Mouse (Mus musculus): Measurements from ENCODE around the gene Sar1b.
"Not testable (repeated sequence)": the region's sequence is repeated elsewhere in the genome, so short reads cannot be mapped to it uniquely, and the experiment has no call there.

Gene Sar1b

DNA sequence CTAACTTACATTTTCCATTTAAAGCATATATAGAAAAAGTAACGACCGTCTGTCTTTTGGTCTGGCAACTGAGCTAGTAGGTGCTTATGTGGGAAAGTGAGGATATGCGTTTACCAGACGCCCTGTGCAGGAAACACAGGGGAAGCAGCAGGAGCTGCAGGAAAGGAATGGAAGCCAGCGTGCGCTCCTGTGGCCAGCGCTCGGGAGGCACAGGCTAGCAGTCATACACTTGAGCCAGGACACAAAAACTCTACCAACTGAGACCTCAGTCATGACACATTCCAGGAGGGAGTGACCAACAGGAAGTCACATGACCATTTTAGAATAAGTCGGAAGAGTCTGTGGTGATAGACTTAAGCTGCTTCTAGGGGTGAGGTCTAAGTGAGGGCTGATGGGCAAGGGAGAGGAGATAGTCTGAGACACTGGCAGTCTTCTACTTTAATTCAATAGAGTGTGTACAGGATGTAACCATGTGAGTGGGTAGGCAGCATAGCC lies 17.3 kb downstream of the Sar1b start:
- DNase-seq, result no peak

DNA sequence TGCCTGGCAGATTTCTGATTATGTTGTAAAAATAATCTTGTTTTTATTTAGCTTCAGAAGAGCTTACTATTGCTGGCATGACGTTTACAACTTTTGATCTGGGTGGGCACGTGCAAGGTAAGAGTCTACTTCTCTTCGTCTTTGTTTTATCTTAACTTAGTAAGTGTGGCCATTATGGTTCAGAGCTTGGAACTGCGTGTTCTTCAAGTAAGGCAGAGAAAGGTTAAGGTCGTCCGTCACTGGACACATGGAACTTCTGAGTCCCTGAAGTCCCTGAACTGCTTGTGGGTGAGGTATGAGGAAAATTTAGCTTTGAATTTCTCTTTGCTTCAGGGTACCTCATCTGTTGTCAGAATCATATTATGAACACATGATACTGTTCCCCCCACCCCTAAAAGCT lies 19.2 kb downstream of the Sar1b start:
- DNase-seq, result no peak

DNA sequence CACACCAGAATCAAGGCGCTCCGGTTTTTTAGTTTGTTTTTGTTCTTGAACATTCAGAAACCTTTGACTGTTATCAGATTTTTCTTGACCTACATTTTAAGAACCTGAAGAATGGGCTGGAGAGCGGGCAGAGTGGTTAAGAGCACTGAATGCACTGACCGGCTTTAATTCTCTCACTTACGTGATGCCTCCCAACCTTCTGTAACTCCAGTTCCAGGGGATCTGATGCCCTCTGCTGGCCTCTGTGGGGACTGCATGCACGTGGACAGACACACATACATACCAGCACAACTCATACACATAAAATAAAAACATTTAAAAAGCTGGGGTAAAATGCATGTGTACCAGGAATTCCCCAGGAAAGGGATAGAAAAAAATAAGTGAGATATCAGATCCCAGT lies 22.4 kb downstream of the Sar1b start:
- DNase-seq, result peak; percentile 90

DNA sequence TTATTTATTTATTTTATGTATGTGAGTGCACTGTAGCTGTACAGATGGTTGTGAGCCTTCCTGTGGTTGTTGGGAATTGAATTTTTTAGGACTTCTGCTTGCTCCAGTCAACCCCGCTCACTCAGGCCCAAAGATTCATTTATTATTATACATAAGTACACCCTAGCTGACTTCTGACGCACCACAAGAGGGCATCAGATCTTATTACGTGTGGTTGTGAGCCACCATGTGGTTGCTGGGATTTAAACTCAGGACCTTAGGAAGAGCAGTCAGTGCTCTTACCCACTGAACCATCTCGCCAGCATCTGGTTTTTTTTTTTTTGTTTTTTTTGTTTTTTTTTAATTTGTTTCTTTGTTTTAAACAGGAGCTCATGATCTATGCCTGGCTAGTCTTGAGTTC lies 26.2 kb downstream of the Sar1b start:
- DNase-seq, result not testable (repeated sequence)

DNA sequence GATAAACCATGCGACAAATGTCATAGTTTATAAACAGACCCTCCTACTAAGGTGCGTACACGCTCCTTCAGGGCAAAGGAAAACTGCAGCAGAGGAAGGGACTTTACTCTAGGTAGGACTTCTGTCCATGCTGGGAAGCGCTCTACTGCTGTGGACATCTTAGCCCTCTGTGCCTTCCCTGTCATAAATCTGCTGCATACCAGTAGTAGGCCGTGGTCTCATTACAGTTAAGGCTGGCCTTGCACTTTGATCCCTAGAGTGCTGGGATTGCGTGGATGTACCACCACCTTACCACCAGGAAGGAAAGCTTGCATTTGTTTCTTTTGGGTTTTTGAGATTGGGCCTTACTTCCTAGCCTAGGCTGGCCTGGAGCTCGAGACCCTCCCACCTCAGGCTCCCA lies 27.2 kb downstream of the Sar1b start:
- no peak for DNase-seq

DNA sequence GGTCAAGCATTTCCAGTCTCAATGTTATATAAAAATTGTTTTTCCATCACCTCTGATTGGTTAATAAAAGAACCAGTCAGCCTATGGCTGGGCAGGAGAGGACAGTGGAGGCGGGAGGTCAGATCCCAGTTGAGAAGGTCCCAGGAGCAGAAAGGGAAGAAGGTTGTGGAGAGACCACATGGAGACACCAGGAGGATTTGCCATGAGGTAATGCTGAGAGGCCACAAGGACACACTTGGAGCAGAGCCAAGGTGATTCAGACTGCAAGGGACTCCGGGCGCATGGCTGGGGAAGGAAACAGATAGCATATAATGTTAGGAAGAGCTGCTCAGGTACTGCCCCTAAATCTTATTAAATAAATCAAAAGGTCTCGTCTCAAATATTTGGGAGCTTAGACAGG lies 32.8 kb downstream of the Sar1b start:
- peak; percentile 46 for DNase-seq

DNA sequence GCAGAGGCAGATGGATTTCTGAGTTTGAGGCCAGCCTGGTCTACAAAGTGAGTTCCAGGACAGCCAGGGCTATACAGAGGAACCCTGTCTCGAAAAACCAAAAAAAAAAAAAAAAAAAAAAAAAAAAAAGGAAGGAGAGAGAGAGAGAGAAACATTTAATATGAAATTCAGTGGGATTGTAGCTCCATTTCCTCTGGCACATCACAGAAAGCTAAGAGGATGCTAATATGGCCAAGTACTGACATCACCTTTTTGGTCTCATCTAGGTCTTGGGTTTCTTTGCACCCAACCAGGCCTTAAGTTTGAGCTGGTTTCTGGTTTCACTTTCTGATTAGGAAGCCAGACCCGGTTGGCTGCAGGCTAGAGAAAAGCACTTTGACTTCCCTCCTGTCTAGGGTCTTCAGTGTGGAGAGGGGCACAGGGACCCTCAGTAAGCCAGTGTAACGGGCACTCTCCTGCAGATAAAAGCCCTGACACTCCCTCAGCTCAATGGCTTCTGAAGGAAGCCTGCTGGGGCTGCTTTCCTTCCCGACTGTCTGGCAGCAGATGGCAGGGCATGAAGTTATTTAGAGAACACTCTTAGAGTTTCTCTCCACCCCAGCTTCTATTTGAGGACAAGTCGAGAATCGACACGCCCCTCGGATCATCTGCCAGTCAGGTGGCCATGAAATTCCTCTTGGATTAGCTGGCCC lies 37.3 kb downstream of the Sar1b start:
- DNase-seq, result peak; percentile 64

DNA sequence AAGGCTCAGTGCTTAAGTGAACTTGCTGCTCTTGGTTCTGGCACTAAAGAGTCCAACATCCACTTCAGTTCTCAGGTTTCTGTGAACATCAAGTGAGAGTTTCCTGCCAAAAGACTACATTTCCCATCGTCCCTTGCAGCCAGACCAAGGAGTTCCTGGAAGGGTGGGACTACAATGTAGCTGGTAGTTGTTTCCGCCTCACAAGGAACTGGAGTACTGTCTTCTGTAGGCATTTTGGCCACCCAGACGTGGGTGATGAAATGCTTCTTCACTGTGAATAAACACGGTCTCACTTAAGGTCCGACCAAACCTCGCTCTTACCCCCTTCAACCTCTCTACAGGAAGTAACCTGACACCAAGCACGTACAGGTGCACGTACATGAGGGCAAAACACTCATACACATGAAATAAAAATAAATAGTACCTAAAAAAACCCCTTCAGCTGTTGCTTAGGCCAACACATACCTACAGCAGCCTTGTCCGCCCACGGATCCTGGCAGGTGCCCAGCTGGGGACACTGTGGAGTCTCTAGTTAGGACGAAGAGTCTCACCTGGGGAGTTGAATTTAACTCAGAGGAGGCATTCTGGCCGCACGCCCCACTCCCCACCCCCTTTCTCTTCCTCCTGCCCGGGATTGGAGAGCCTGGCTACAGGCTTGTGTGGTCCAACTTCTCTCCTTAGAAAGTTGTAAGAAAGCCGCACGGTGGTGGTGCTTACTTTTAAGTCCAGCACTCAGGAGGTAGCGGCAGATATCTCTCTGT lies 41.9 kb downstream of the Sar1b start:
- DNase-seq, result peak; percentile 95

DNA sequence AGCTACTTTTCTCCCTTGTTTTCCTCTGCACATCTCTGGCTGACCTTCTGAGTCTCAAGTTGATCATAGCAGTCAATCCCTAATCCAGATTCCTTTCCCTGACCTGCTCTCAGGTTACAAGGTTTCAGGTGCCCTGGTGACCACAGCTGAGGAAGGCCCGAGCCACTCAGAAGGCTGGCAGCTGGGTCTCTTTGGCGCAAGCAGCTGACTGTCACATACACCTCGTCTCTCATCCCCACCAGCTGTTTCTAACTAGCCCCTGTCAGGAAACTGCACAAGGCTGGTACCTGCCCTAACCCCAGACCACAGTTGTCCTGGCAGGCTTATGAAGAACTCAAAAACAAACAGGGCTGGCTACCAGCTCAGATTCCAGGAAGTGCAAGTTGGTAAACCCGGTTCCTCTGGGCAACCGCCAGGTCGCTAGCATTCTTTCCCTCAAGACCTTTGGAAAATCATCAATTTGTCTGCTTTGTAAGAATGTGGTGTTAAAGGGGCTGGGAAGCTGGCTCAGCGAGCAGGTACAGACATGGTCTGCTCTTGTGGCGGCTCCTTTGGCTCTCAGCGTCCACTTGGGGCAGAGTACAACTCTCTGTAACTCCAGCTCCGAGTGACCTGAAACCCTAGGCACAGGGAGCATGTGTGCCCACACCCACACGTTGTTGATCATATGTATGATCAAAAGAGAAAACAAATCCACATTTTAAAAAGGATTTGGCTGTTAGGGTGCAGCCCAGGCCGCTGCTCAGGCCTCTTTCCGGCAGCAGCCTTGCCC lies 43.8 kb downstream of the Sar1b start:
- peak; percentile 33 for DNase-seq

DNA sequence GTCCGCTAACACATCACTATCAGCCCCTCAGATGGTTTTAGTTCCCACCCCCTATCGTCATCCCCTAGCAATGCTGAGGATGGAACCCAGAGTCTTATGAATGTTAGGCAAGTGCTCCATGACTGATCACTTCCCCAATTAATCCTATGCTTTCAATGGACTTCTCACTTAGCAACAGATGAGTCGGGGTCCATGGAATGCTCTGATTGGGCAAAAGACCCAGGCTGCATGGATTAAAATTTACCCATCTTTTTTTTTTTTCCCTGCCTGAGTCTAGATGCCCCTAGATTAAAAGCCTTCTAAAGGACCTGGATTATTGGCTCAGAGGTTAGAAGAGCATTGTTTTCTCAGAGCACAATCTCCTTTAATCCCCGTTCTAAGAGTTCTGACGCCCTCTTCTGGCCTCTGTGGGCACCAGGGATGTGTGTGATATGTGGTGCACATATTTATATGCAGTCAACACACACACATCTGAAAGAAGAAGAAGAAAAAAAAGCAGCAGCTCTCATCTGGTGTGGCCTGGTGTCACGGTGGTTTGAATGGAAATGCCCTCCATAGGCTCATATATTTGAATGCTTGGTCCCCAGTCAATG lies 46.2 kb downstream of the Sar1b start:
- DNase-seq, result peak; percentile 83

DNA sequence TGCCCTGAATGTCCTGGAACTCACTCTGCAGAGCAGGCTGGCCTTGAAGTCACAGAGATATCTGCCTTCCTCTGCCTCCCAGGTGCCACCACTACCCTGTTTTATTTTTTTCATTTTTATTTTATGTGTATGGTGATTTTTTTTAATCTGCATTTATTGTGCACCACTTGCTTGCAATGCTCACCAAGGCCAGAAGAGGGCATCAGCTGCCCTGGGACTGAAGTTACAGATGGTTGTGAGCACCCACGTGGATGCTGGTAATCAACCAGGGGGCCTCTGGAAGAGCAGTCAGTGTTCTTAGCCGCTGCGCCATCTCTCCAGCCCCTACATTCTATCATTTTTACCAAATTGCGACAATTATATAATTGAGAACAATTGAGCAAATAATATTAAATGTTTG lies 47.7 kb downstream of the Sar1b start:
- DNase-seq, result peak; percentile 30

DNA sequence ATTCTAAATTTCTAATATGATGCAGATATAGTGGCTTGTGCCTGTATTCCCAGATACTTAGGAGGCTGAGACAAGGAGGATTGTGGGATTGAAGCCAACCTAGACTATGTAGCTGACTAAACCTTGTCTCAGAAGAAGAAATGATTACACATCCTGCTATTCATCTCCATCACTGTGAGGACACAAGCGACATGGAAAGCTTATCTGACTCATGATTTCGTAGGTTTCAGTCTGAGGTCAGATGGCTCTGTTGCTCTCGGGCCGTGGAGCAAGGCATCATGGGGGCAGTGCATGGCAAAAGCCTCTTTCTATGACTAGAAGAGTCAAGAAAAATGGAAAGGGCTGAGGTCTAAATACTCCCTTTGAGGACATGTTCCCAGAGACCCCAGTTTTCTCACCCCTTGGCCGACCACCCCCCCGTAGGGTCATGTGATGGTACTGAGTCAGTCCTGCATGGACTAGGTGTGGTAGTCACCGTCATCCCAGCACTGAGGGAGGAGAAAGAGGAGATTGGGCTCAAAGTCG lies 48.6 kb downstream of the Sar1b start:
- DNase-seq, result no peak

DNA sequence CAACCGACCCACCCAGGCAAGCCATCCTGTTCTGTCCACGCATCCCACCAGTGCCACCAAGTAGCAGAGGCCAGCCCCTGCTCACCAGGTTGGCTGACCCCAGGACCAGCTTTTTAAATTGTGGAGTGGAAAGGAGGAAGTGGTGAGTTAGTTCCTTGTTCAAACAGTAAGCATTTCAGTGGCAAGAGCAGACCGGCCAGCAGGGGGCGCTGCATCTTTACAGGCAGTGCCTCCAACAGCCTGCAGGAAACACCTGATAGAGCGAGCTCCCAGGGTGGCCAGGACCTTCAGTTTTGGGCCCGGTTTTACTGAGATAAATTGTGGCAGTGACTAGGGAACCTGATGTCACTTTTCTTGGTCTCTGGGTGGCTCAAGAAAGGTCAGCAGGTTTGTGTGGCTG lies 54.3 kb downstream of the Sar1b start:
- peak; percentile 97 for DNase-seq

DNA sequence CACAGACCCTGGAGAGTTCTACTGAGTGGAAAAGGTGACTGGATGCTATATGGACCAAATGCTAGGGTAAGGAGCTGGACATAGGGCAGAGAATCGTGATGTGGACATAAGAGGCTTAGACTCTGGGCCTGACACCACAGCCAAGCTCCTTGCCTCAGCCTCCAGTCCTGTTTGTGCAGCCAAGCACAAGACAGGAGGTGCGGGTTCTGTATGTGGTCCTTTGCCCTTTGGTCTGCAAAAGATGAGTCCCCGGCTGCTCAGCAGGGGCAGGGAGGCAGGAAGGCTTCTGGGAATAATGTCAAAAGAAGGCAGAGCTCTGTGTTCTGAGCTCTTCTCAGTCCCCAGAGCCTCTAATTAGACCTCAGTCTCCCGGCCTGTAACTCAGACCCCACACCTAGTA lies 55.4 kb downstream of the Sar1b start:
- DNase-seq, result no peak

DNA sequence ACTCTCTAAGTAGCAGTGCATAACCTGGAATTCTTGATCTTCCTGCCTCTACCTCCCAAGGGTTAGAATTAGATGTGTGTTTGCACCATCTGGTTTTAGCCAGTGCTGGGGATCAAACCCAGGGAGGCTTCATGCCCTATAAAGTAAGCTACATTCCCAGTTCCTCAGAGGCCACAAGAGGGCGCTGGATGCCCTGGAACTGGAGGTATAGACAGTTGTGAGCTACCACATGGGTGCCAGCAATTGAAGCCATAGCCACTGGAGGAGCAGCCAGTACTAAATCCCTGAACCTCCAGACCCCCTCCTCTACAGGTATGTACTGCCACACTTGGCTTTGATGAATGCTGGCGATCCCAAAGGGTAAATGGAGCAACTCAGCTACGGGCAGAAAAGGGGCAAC lies 56.5 kb downstream of the Sar1b start:
- DNase-seq, result peak; percentile 84

DNA sequence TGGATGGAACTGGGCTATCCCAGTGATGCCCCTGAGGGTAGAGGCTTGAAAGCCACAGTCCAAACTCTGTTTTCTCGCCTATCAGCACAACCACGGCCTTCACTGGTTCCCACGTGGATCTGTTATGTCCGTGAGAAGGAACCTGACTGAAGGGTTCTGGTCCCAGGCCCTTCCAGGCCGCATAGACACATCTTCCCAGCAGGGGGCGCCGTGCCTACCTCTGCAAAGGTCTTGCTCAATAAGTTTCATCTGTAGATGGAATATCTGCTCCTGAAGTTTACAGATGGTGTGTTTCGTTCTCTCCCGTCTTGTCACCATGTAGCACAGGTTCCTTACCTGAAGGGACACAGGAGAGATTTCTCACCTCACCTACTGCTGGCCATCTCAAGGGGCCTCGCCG lies 57.4 kb downstream of the Sar1b start:
- DNase-seq, result peak; percentile 92

DNA sequence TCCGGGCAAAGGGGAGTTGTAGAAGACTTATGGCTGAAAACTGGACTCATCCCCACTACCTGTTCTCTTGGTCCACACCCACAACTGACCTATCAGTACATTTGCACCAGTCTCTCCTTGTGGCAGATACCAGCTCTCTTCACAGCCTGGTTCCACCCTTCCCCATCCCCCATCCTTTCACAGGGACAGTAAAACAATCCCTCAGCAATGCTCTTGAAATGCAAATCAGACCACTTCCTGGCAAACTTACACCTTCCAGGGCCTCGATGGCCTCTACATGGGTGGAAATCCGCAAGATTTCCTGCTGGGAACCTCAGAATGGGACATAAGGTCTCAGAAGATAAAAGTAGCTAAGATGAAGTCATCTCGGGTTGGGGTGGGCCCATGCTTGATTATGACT lies 59.2 kb downstream of the Sar1b start:
- DNase-seq, result no peak

DNA sequence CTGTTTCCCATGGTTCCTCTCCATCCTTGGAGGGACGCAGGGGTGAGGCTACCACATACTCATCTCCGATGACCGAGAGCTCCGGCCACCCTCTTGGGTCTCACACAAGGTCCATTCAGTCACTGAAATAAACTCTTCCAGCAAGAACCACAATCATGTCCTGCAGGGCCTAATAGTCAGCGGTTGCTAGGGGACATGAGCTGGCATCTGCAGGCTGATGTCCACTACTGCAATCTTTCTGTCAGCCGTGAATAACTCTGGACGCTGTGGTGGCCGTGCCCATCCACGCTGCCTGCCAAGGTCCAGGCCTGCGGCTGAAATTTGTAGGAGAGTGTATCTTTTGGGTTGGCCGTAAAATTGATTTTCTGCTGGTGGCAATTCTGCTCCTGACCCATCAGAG lies 59.8 kb downstream of the Sar1b start:
- no peak for DNase-seq

DNA sequence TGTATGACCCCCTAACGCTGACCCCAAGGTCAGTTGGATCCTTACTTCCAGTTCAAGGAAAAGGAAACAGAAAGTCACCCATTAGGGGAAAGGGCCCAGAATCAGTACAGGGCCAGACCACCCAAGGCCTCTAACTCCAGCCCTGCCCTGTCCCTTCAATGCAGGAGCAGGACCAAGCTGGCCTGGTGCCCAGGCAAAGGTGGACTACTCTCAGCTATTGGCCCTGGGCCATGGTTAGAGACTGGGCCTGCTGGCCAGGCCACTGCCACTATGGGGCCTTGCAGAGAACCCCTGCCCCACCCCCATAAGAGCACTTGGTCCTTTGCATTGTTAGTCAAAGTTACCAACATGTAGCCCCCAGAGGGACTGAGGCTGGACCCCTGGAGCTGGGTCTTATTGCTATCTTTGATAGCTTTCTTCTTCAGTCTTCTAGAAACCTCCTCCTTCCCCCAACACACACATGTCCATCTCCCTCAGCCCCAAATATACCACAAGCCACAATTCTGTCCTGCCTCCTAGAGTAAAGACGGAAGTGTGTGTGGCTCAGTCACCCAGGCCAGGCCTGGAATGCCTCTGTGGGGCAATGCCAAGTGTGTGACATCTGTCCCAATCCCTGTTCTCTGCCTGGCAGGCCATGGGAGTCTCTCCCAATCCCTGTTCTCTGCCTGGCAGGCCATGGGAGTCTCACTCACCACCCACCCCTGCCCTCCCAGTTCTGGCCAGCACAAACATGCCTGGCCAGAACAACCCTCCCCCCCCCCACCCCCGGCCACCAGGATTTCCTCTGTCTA lies 60.7 kb downstream of the Sar1b start:
- DNase-seq, result peak; percentile 82

DNA sequence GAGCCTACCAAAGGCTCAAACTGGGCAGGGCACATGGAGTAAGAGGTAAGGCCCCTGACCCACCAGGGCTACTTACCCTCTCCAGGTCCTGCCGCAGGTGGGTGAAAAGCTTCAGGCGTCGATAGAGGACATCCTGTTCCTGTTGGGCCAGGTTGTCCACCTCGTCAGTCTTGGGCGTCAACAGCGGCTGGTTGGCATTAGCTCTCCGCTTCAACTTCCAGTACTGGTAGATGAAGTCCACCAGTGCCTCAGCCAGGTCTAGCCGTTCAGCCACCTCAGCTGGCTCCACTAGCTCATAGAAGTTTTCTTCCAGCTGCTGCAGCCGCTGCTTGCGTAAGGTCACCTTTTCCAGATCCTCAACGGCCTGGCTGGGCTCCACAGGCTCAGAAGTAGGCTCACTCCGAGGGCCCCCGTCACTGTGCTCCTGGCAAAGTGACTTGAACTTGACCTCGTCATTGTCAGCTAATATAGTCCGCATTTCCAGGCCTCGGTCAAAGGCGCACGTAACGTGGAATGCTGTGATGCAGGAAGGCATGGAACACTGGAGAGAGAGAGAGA lies 61.5 kb downstream of the Sar1b start:
- DNase-seq, result peak; percentile 57

DNA sequence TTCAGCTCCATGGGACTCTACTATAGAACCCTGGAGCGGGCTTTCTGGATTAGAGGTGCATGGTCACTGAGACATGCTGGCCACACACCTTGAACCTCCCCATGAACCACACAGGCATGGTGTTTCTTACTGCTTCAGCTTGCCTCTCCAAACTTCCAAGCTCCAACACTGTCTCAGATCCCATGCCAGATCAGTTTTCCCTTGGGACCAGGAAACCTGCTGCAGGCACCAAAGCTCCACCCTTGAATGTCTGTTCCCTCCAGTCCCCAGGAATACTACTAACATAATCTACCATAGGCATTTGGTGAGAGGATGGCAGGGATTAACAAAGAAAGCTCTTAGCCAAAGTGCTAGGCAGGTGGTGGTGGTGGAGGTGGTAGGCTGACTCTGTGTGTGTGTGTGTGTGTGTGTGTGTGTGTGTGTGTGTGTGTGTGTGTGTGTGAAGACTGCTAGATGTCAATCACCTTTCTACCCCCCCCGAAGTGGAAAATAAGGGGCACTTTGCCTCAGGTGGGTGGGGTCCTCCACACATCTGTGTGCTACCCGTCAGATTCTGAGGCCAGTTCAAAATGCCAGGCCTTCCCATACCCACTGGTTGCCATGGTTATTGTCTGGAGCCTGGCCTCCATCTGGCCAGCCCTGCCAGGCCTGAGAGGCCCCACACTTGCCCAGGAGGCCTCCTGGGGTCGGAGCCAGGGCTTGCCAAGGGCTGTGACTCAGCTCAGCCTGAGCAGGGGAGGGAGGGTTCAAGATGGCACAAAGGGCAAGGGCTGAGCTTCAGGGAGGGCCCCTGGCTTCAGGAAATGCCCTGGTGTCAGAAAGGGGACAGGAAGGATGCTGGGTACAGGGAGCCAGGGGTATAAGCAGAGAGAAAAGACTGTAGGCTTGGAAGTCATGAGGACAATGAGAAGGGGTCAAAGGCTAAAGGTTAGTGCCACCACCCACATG lies 68.7 kb downstream of the Sar1b start:
- peak; percentile 48 for DNase-seq

Measured in lung, postnatal 36 days (tissue).